Mouse (Mus musculus): Measurements from ENCODE around the gene Pnliprp2.

The Pnliprp2 gene

GRCm38 (mm10) chr19:58805191-58805779 lies 45.8 kb downstream of the Pnliprp2 start:
- DNase-seq, result peak; percentile 71

GRCm38 (mm10) chr19:58806364-58806763 lies 46.8 kb downstream of the Pnliprp2 start:
- DNase-seq, result no peak

GRCm38 (mm10) chr19:58808864-58809263 lies 49.3 kb downstream of the Pnliprp2 start:
- no peak for DNase-seq

GRCm38 (mm10) chr19:58810536-58810935 lies 51.0 kb downstream of the Pnliprp2 start:
- DNase-seq, result no peak

GRCm38 (mm10) chr19:58815179-58815922 lies 55.8 kb downstream of the Pnliprp2 start:
- DNase-seq, result no peak

- peak; percentile 81 for DNase-seq
These were observed 57.0 kb downstream of the Pnliprp2 start for GRCm38 (mm10) chr19:58816453-58817041.

GRCm38 (mm10) chr19:58817398-58817797 lies 57.9 kb downstream of the Pnliprp2 start:
- DNase-seq, result no peak

GRCm38 (mm10) chr19:58818571-58819415 lies 59.3 kb downstream of the Pnliprp2 start:
- no peak for DNase-seq

- peak; percentile 91 for DNase-seq
These were observed 63.1 kb downstream of the Pnliprp2 start for GRCm38 (mm10) chr19:58822454-58823200.

GRCm38 (mm10) chr19:58823301-58823700 lies 63.8 kb downstream of the Pnliprp2 start:
- DNase-seq, result no peak

GRCm38 (mm10) chr19:58824316-58824715 lies 64.8 kb downstream of the Pnliprp2 start:
- no peak for DNase-seq

Measured in layer of hippocampus, adult 9-11 months (tissue).